Mouse (Mus musculus) forebrain, embryonic 15.5 days (tissue): ENCODE results near the gene Cfap74. TPM values are rescaled to one million over a fixed set of nuclear protein-coding genes. Genes with fewer than 3 reads are reported as not detected.

Experiments
- ATAC-seq: fragments of 200-750 bp; cut with Nextera tagmentation; replicated peaks from 2 replicates; pipeline ENCODE4 v1.8.0; 2017; ENCODE audit warnings: mild to moderate bottlenecking, moderate TSS enrichment, moderate library complexity
- H3K27ac ChIP-seq: fragments of 300-500 bp; sonication (generic); replicated peaks from 2 replicates; pipeline ENCODE4 v1.5.1; 2015; ENCODE audit warnings: mild to moderate bottlenecking, inconsistent platforms
- H3K27me3 ChIP-seq: fragments of 300-500 bp; sonication (generic); 2 replicates; pipeline ENCODE4 v1.6.1; 2015; ENCODE audit warnings: inconsistent platforms
- H3K36me3 ChIP-seq: fragments of 300-500 bp; sonication (generic); 2 replicates; pipeline ENCODE4 v1.6.1; 2015; ENCODE audit warnings: mild to moderate bottlenecking, inconsistent platforms
- H3K4me1 ChIP-seq: fragments of 300-500 bp; sonication (generic); 2 replicates; pipeline ENCODE4 v1.6.1; 2015; ENCODE audit warnings: inconsistent platforms
- H3K4me2 ChIP-seq: fragments of 300-500 bp; sonication (generic); replicated peaks from 2 replicates; pipeline ENCODE4 v1.6.1; 2015; ENCODE audit warnings: mild to moderate bottlenecking, inconsistent platforms
- H3K4me3 ChIP-seq: fragments of 300-500 bp; sonication (generic); 2 replicates; pipeline ENCODE4 v1.5.1; 2015; ENCODE audit warnings: mild to moderate bottlenecking, inconsistent platforms
- H3K9ac ChIP-seq: fragments of 300-500 bp; sonication (generic); replicated peaks from 2 replicates; pipeline ENCODE4 v1.6.1; 2015; ENCODE audit warnings: mild to moderate bottlenecking, inconsistent platforms
- H3K9me3 ChIP-seq: fragments of 300-500 bp; sonication (generic); 2 replicates; pipeline ENCODE4 v1.6.1; 2016; ENCODE audit warnings: inconsistent platforms
- WGBS: fragments of 180-500 bp; shearing (Covaris S2); methylation state at CpG from one replicate; pipeline ENCODE4 v1.1.7; 2015; ENCODE audit warnings: mixed read lengths; 5-methylcytosine and 5-hydroxymethylcytosine counted together
- polyA plus RNA-seq: library from polyadenylated mRNA; unstranded; fragments of >200 nt; fragmentation: Nextera tagmentation; extraction: Ambion mirVana; gene quantifications from 2 replicates; pipeline ENCODE4 v1.2.1, GENCODE M21; 2015

Cfap74 gene
- polyA plus RNA-seq, 1 experiment from 2014 or later, result 3.8 TPM

DNA sequence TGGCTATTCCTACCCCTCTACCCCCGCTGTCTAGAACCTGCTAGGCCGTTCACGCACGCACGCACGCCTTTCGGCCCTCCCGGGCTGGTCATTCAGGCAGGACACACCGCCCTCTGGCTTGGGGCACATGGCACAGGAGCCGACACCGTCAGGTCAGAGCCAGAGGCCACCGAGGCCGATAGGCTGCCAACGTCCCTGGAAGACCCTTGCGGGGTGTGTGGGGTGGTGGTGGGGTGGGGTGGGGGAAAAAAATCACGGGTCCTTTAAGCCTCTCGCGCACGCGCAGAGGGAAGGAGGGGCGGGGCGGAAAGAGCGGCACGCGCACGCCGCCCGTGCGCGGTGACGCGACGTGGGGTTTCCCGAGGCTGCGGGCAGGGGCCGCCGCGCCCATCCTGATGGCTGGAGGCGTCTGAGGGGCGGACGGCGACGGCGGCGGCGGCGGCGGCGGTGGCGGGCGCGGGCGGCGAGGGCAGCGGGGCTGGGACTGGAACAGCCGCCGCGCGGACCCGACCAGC, 82.1 kb downstream of the Cfap74 start, which contains the start of gene Gnb1:
Gnb1 (plus strand) TSS at position 372 of the 515 bp plus-strand sequence.
- under 1% methylated on average over 40 of the region's 60 CpGs for WGBS
- peaks cover 53% of the 10 kb centered on the region for H3K4me1 ChIP-seq

GRCm38 (mm10) chr4:155491529-155492130, 82.6 kb downstream of the Cfap74 start:
- ATAC-seq, result peak; percentile 67
- H3K9ac ChIP-seq, result peak overlapping the region; percentile 99
- H3K9me3 ChIP-seq, result no peaks in the 10 kb centered on the region
- H3K4me1 ChIP-seq, result peaks cover 53% of the 10 kb centered on the region
- peak overlapping the region; percentile 69 for H3K4me2 ChIP-seq
- no peaks in the 10 kb centered on the region for H3K36me3 ChIP-seq
- peak overlapping the region; percentile 95 for H3K27ac ChIP-seq
- peak overlapping the region; percentile 98 for H3K4me3 ChIP-seq
- under 1% methylated on average over 53 of the region's 54 CpGs for WGBS
- H3K27me3 ChIP-seq, result no peaks in the 10 kb centered on the region

More for the DNA sequence above, 82.1 kb downstream of the Cfap74 start, which contains the start of gene Gnb1:
- H3K27ac ChIP-seq, result peak within 1 kb of the TSS; percentile 95
- peak within 1 kb of the TSS; percentile 99 for H3K9ac ChIP-seq
- no peaks in the 10 kb centered on the region for H3K27me3 ChIP-seq
- ATAC-seq, result peak; percentile 80
- peak within 1 kb of the TSS; percentile 69 for H3K4me2 ChIP-seq
- peak within 1 kb of the TSS; percentile 98 for H3K4me3 ChIP-seq
- no peaks in the 10 kb centered on the region for H3K9me3 ChIP-seq
- no peaks in the 10 kb centered on the region for H3K36me3 ChIP-seq

GRCm38 (mm10) chr4:155492131-155492633, 83.2 kb downstream of the Cfap74 start:
- H3K27me3 ChIP-seq, result no peaks in the 10 kb centered on the region
- H3K27ac ChIP-seq, result peak overlapping the region; percentile 95
- H3K4me1 ChIP-seq, result peaks cover 53% of the 10 kb centered on the region
- 1% methylated on average over 51 of the region's 51 CpGs for WGBS
- ATAC-seq, result no peak; the same call in none of the 2 replicates
- H3K9me3 ChIP-seq, result no peaks in the 10 kb centered on the region
- peak overlapping the region; percentile 98 for H3K4me3 ChIP-seq
- H3K36me3 ChIP-seq, result no peaks in the 10 kb centered on the region
- H3K4me2 ChIP-seq, result peak overlapping the region; percentile 69
- H3K9ac ChIP-seq, result peak overlapping the region; percentile 99

DNA sequence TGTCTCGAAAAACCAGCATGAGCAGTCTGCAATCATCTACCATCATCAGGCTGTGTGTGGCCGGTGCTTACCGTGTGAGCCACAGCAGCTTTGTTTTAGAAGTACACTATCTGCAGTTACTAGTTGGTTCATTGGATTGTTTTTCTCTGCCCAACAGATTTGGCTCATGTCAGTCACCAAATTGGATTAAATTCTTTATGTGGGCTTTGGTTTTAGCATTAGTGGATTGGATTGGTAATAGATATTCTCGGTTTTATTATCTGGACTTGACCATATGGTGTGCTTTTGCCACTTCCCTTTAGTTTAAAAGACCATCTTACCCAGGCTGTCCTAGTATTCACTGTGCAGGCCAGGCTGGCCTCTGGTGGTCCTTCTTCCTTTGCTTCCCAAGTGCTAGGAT, 85.9 kb downstream of the Cfap74 start:
- 63% methylated on average over 4 of the region's 4 CpGs for WGBS
- H3K4me1 ChIP-seq, result peaks cover 42% of the 10 kb centered on the region
- no peak overlapping the region for H3K4me3 ChIP-seq
- no peak for ATAC-seq
- no peaks in the 10 kb centered on the region for H3K36me3 ChIP-seq
- H3K4me2 ChIP-seq, result 0 out of 2 replicates have a peak overlapping the region, but pooled peaks have one; percentile 69
- no peaks in the 10 kb centered on the region for H3K9me3 ChIP-seq
- H3K27me3 ChIP-seq, result no peaks in the 10 kb centered on the region
- H3K27ac ChIP-seq, result peak overlapping the region; percentile 6; the same call in 1 of the 2 replicates
- H3K9ac ChIP-seq, result no peak overlapping the region

GRCm38 (mm10) chr4:155497963-155498362, 89.0 kb downstream of the Cfap74 start:
- no peaks in the 10 kb centered on the region for H3K36me3 ChIP-seq
- no peak for ATAC-seq
- WGBS, result 91% methylated on average over 3 of the region's 3 CpGs
- no peaks in the 10 kb centered on the region for H3K9me3 ChIP-seq
- H3K27ac ChIP-seq, result no peak overlapping the region
- H3K9ac ChIP-seq, result no peak overlapping the region
- peaks cover 29% of the 10 kb centered on the region for H3K4me1 ChIP-seq
- H3K27me3 ChIP-seq, result no peaks in the 10 kb centered on the region
- H3K4me2 ChIP-seq, result no peak overlapping the region
- H3K4me3 ChIP-seq, result no peak overlapping the region

GRCm38 (mm10) chr4:155501126-155501525, 92.1 kb downstream of the Cfap74 start:
- 83% methylated on average over 2 of the region's 2 CpGs for WGBS
- H3K36me3 ChIP-seq, result no peaks in the 10 kb centered on the region
- ATAC-seq, result no peak
- H3K27ac ChIP-seq, result no peak overlapping the region
- H3K9me3 ChIP-seq, result no peaks in the 10 kb centered on the region
- no peaks in the 10 kb centered on the region for H3K27me3 ChIP-seq
- no peak overlapping the region for H3K9ac ChIP-seq
- peaks cover 11% of the 10 kb centered on the region for H3K4me1 ChIP-seq
- no peak overlapping the region for H3K4me3 ChIP-seq
- no peak overlapping the region for H3K4me2 ChIP-seq

DNA sequence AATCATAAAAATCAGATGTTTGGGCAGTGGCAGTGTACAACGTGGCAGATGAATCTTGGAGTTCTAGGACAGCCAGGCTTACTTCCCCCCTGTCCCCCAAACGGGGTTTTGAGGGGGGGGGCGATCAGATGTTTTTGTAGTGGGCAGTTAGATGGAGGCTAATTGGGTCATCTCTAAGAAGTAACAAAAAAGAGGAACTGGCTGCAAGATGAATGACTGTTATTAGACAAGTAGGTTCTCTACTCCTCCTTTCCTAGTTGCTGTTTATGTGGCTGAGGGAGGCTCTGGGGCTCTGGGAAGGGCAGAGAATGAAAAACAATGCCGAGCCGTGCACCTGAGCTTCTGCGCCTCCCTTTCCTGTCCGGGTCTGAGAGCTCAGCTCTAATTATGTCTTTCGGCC, 96.1 kb downstream of the Cfap74 start:
- H3K9ac ChIP-seq, result no peak overlapping the region
- ATAC-seq, result no peak
- 55% methylated on average over 8 of the region's 8 CpGs for WGBS
- no peaks in the 10 kb centered on the region for H3K27me3 ChIP-seq
- no peak overlapping the region for H3K27ac ChIP-seq
- H3K4me2 ChIP-seq, result no peak overlapping the region
- H3K36me3 ChIP-seq, result no peaks in the 10 kb centered on the region
- H3K9me3 ChIP-seq, result no peaks in the 10 kb centered on the region
- H3K4me1 ChIP-seq, result peaks cover 19% of the 10 kb centered on the region
- no peak overlapping the region for H3K4me3 ChIP-seq

DNA sequence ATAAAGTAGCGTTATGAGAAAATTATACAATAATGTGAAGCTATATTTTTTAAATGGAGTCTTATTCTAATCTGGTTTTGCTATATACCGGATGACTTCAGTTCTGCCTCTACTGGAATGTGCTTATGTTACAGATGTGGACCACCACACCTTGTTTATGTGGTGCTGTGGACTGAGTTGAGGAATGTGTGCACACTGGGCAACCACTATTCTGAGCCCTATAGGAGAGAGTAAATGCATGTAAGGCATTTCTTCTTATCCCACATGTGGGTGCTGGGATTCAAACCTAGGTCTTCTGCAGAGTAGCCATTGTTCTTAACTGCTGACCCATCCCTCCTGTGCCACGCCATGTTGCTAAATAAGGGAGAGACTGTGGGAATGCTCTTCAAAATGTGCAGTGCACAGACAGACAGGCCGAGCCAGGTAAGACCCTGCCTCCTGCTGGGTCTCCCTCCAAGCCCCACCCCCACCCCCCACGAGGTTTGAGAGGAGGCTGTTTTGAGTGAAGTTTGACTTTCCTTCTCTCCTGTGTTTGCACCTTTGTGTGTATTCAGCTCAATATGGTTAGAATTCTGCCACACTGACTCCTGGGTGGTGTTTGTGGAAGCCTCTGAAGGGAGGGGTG, 96.8 kb downstream of the Cfap74 start:
- Histone ChIP-seq H3K27me3 (no peaks in the 10 kb centered on the region), H3K27ac (no peak overlapping the region), H3K36me3 (no peaks in the 10 kb centered on the region), H3K9me3 (no peaks in the 10 kb centered on the region), H3K4me2 (no peak overlapping the region), H3K4me1 (peaks cover 21% of the 10 kb centered on the region), H3K9ac (no peak overlapping the region), H3K4me3 (no peak overlapping the region)
- no peak for ATAC-seq
- WGBS, result 79% methylated on average over 5 of the region's 5 CpGs

DNA sequence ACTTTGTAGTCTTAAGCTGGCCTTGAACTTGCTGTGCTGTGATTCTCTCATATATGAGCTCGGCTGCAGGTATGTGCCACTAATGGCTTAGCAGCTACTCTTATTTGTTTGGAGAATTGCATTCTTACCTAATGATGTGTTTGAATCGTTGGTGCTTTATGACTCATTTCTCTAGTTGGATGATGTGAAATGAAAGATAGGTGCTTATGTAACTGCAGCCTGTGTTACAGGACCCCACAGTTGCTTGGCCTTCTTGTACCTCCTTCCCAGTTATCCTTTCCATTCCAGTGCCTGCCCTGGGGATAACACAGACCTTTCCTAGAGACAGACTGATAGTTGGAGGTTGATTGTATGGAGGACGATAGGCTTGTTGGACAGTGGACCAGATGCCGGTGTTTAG, 99.6 kb downstream of the Cfap74 start:
- Histone ChIP-seq H3K4me1 (peaks cover 35% of the 10 kb centered on the region), H3K4me3 (no peak overlapping the region), H3K9ac (no peak overlapping the region), H3K27ac (no peak overlapping the region), H3K36me3 (no peaks in the 10 kb centered on the region), H3K4me2 (no peak overlapping the region), H3K27me3 (no peaks in the 10 kb centered on the region), H3K9me3 (no peaks in the 10 kb centered on the region)
- 93% methylated on average over 4 of the region's 4 CpGs for WGBS
- no peak for ATAC-seq

GRCm38 (mm10) chr4:155510981-155511380, 102.0 kb downstream of the Cfap74 start:
- 0 out of 2 replicates have a peak, but pooled peaks cover 3% of the 10 kb centered on the region for H3K36me3 ChIP-seq
- ATAC-seq, result no peak
- no peaks in the 10 kb centered on the region for H3K9me3 ChIP-seq
- no peak overlapping the region for H3K4me3 ChIP-seq
- 46% methylated on average over 1 of the region's 1 CpGs for WGBS
- H3K27me3 ChIP-seq, result no peaks in the 10 kb centered on the region
- no peak overlapping the region for H3K9ac ChIP-seq
- peaks cover 24% of the 10 kb centered on the region for H3K4me1 ChIP-seq
- no peak overlapping the region for H3K4me2 ChIP-seq
- no peak overlapping the region for H3K27ac ChIP-seq

DNA sequence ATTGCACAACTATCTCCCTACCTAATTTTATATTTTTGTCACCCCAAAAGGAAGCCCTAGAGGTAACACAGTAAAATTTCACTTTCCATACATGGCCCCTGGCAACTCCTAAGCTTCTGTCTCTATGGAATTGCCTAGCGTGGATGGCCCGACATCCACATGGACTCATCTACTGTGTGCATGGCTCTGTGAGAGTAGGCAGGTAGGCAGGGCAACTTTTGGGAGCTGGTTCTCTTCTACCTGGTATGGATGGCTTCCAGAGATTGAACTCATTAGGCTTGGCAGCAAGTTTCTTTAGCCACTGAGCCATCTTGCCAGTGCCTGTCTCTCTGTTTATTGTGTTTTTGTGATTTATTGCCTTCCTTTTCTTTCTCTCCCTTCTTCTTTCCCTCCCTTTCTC, 105.8 kb downstream of the Cfap74 start:
- Histone ChIP-seq H3K9me3 (no peaks in the 10 kb centered on the region), H3K27ac (no peak overlapping the region), H3K27me3 (no peaks in the 10 kb centered on the region), H3K4me1 (peaks cover 18% of the 10 kb centered on the region), H3K9ac (no peak overlapping the region), H3K36me3 (peaks cover 3% of the 10 kb centered on the region; the same call in 1 of the 2 replicates), H3K4me3 (no peak overlapping the region), H3K4me2 (no peak overlapping the region)
- ATAC-seq, result no peak
- WGBS, result 89% methylated on average over 2 of the region's 2 CpGs
